Mouse (Mus musculus) spleen, adult 12 weeks (tissue): ENCODE measurements around the gene Jmjd1c.
"Not testable (repeated sequence)": the region's sequence is repeated elsewhere in the genome, so short reads cannot be mapped to it uniquely, and the experiment has no call there.

Source experiments
- DNase-seq: peaks from one replicate; pipeline ENCODE4 v3.0.0; 2022; ENCODE audit warnings: low spot score

The Jmjd1c gene

GRCm38 (mm10) chr10:67104543-67104942 is 8.6 kb downstream of the Jmjd1c start:
- no peak for DNase-seq

GRCm38 (mm10) chr10:67105331-67106217 is 9.6 kb downstream of the Jmjd1c start:
- no peak for DNase-seq

GRCm38 (mm10) chr10:67106400-67106799 is 10.5 kb downstream of the Jmjd1c start:
- no peak for DNase-seq

- no peak for DNase-seq
These were observed 11.3 kb downstream of the Jmjd1c start for GRCm38 (mm10) chr10:67107017-67107761.

GRCm38 (mm10) chr10:67108096-67108495 is 12.2 kb downstream of the Jmjd1c start:
- no peak for DNase-seq

GRCm38 (mm10) chr10:67109635-67110034 is 13.7 kb downstream of the Jmjd1c start:
- no peak for DNase-seq

- DNase-seq: no peak
These were observed 15.3 kb downstream of the Jmjd1c start for GRCm38 (mm10) chr10:67111044-67111798.

GRCm38 (mm10) chr10:67111799-67112177 is 15.9 kb downstream of the Jmjd1c start:
- DNase-seq: no peak

GRCm38 (mm10) chr10:67112967-67113366 is 17.0 kb downstream of the Jmjd1c start:
- not testable (repeated sequence) for DNase-seq

- no peak for DNase-seq
These were observed 17.9 kb downstream of the Jmjd1c start for GRCm38 (mm10) chr10:67113833-67114232.

GRCm38 (mm10) chr10:67115115-67115514 is 19.2 kb downstream of the Jmjd1c start:
- DNase-seq: no peak

GRCm38 (mm10) chr10:67115666-67116091 is 19.8 kb downstream of the Jmjd1c start:
- DNase-seq: no peak

GRCm38 (mm10) chr10:67116251-67116650 is 20.3 kb downstream of the Jmjd1c start:
- DNase-seq: no peak

- no peak for DNase-seq
These were observed 23.4 kb downstream of the Jmjd1c start for GRCm38 (mm10) chr10:67119291-67119690.

- DNase-seq: no peak
These were observed 24.3 kb downstream of the Jmjd1c start for GRCm38 (mm10) chr10:67120180-67120579.

- DNase-seq: no peak
These were observed 24.7 kb downstream of the Jmjd1c start for GRCm38 (mm10) chr10:67120640-67121039.

- DNase-seq: no peak
These were observed 27.8 kb downstream of the Jmjd1c start for GRCm38 (mm10) chr10:67123756-67124155.

GRCm38 (mm10) chr10:67124156-67124555 is 28.2 kb downstream of the Jmjd1c start:
- no peak for DNase-seq

GRCm38 (mm10) chr10:67126061-67126858 is 30.3 kb downstream of the Jmjd1c start:
- no peak for DNase-seq

GRCm38 (mm10) chr10:67126859-67127758 is 31.2 kb downstream of the Jmjd1c start:
- peak; percentile 10 for DNase-seq
